Mouse (Mus musculus) forebrain, embryonic 13.5 days (tissue): ENCODE results near the gene Apol11a. TPM values are rescaled to one million over a fixed set of nuclear protein-coding genes. Genes with fewer than 3 reads are reported as not detected.
"Not testable (repeated sequence)": the region's sequence is repeated elsewhere in the genome, so short reads cannot be mapped to it uniquely, and the experiment has no call there.

Source experiments
- ATAC-seq: fragments of 200-750 bp; cut with Nextera tagmentation; 2 replicates; pipeline ENCODE4 v1.8.0; 2017
- H3K27ac ChIP-seq: fragments of 300-500 bp; sonication (generic); 2 replicates; pipeline ENCODE4 v1.5.1; 2015; ENCODE audit warnings: inconsistent platforms, mild to moderate bottlenecking, moderate library complexity
- H3K27me3 ChIP-seq: fragments of 300-500 bp; sonication (generic); 2 replicates; pipeline ENCODE4 v1.6.1; 2015; ENCODE audit warnings: mild to moderate bottlenecking, inconsistent platforms
- H3K36me3 ChIP-seq: fragments of 300-500 bp; sonication (generic); 2 replicates; pipeline ENCODE4 v1.6.1; 2015; ENCODE audit warnings: mild to moderate bottlenecking, inconsistent platforms; ENCODE audit not compliant: poor library complexity, severe bottlenecking
- H3K4me1 ChIP-seq: fragments of 300-500 bp; sonication (generic); 2 replicates; pipeline ENCODE4 v1.6.1; 2015; ENCODE audit warnings: inconsistent platforms
- H3K4me2 ChIP-seq: fragments of 300-500 bp; sonication (generic); 2 replicates; pipeline ENCODE4 v1.6.1; 2015; ENCODE audit warnings: inconsistent platforms, mild to moderate bottlenecking, moderate library complexity
- H3K4me3 ChIP-seq: fragments of 300-500 bp; sonication (generic); 2 replicates; pipeline ENCODE4 v1.5.1; 2015; ENCODE audit warnings: mild to moderate bottlenecking, inconsistent platforms
- H3K9ac ChIP-seq: fragments of 300-500 bp; sonication (generic); 2 replicates; pipeline ENCODE4 v1.6.1; 2015; ENCODE audit warnings: mild to moderate bottlenecking, inconsistent platforms
- H3K9me3 ChIP-seq: fragments of 300-500 bp; sonication (generic); replicated peaks from 2 replicates; pipeline ENCODE4 v1.6.1; 2016; ENCODE audit warnings: inconsistent platforms
- WGBS: fragments of 180-500 bp; shearing (Covaris S2); methylation state at CpG from one replicate; pipeline ENCODE4 v1.1.7; 2015; 5-methylcytosine and 5-hydroxymethylcytosine counted together
- polyA plus RNA-seq: library from polyadenylated mRNA; unstranded; fragments of >200 nt; fragmentation: Nextera tagmentation; extraction: Ambion mirVana; gene quantifications from 2 replicates; pipeline ENCODE4 v1.2.1, GENCODE M21; 2015

The Apol11a gene
- not detected in 2 replicates for polyA plus RNA-seq

GRCm38 (mm10) chr15:77507966-77508365 lies at the start of gene Apol11a:
Apol11a (plus strand) TSS chr15:77508271.
- H3K4me3 ChIP-seq, H3K27me3 ChIP-seq, H3K9me3 ChIP-seq, H3K4me2 ChIP-seq, H3K27ac ChIP-seq, H3K4me1 ChIP-seq, H3K9ac ChIP-seq, ATAC-seq, H3K36me3 ChIP-seq: not testable (repeated sequence)

- H3K36me3 ChIP-seq, H3K4me3 ChIP-seq, H3K9ac ChIP-seq, ATAC-seq, H3K4me2 ChIP-seq, H3K9me3 ChIP-seq, H3K27me3 ChIP-seq, H3K27ac ChIP-seq, H3K4me1 ChIP-seq: not testable (repeated sequence)
- WGBS = 86% methylated on average over 7 of the region's 7 CpGs
Observed at GRCm38 (mm10) chr15:77474699-77475390, 33.2 kb upstream of the Apol11a start.

GRCm38 (mm10) chr15:77476693-77477092 lies 31.4 kb upstream of the Apol11a start, which contains the start of gene Apol10a:
Apol10a (plus strand) TSS chr15:77477047.
- H3K4me2 ChIP-seq, H3K27me3 ChIP-seq, H3K36me3 ChIP-seq, ATAC-seq, H3K4me1 ChIP-seq, H3K4me3 ChIP-seq, H3K9me3 ChIP-seq, H3K9ac ChIP-seq, H3K27ac ChIP-seq: not testable (repeated sequence)
- WGBS = 82% methylated on average over 2 of the region's 2 CpGs

- no peak for ATAC-seq
- H3K27ac ChIP-seq = no peak overlapping the region
- no peak overlapping the region for H3K9ac ChIP-seq
- H3K9me3 ChIP-seq = no peaks in the 10 kb centered on the region
- WGBS = 72% methylated on average over 4 of the region's 4 CpGs
- no peaks in the 10 kb centered on the region for H3K4me1 ChIP-seq
- no peak overlapping the region for H3K4me3 ChIP-seq
- no peak overlapping the region for H3K4me2 ChIP-seq
- no peaks in the 10 kb centered on the region for H3K36me3 ChIP-seq
- no peaks in the 10 kb centered on the region for H3K27me3 ChIP-seq
Observed at GRCm38 (mm10) chr15:77482140-77482794, 25.8 kb upstream of the Apol11a start.

GRCm38 (mm10) chr15:77493181-77493580 lies 14.9 kb upstream of the Apol11a start:
- H3K36me3 ChIP-seq, H3K4me2 ChIP-seq, H3K4me3 ChIP-seq, H3K4me1 ChIP-seq, H3K27me3 ChIP-seq, ATAC-seq, H3K9ac ChIP-seq, H3K9me3 ChIP-seq, H3K27ac ChIP-seq: not testable (repeated sequence)
- no CpG with 5 or more reads among the region's 1 CpGs for WGBS

GRCm38 (mm10) chr15:77494694-77495093 lies 13.4 kb upstream of the Apol11a start:
- H3K27me3 ChIP-seq, H3K4me3 ChIP-seq, H3K4me2 ChIP-seq, H3K9me3 ChIP-seq, H3K4me1 ChIP-seq, H3K9ac ChIP-seq, H3K36me3 ChIP-seq, H3K27ac ChIP-seq, ATAC-seq: not testable (repeated sequence)
- 57% methylated on average over 1 of the region's 1 CpGs for WGBS

GRCm38 (mm10) chr15:77520596-77520995 lies 12.5 kb downstream of the Apol11a start:
- ATAC-seq, H3K9me3 ChIP-seq, H3K27ac ChIP-seq, H3K36me3 ChIP-seq, H3K4me2 ChIP-seq, H3K27me3 ChIP-seq, H3K4me1 ChIP-seq, H3K9ac ChIP-seq, H3K4me3 ChIP-seq: not testable (repeated sequence)
- 68% methylated on average over 4 of the region's 4 CpGs for WGBS

- H3K4me1 ChIP-seq, H3K4me2 ChIP-seq, H3K9ac ChIP-seq, H3K27me3 ChIP-seq, ATAC-seq, H3K36me3 ChIP-seq, H3K27ac ChIP-seq, H3K9me3 ChIP-seq, H3K4me3 ChIP-seq: not testable (repeated sequence)
- WGBS = 15% methylated on average over 6 of the region's 6 CpGs
Observed at GRCm38 (mm10) chr15:77523186-77523843, 15.2 kb downstream of the Apol11a start.

- Histone ChIP-seq H3K9me3 (no peaks in the 10 kb centered on the region), H3K4me2 (no peak within 1 kb of the TSS), H3K4me1 (no peaks in the 10 kb centered on the region), H3K27ac (no peak within 1 kb of the TSS), H3K9ac (no peak within 1 kb of the TSS), H3K27me3 (no peaks in the 10 kb centered on the region), H3K4me3 (no peak within 1 kb of the TSS), H3K36me3 (no peaks in the 10 kb centered on the region)
- no peak for ATAC-seq
Observed at GRCm38 (mm10) chr15:77533216-77533615, 25.1 kb downstream of the Apol11a start, which contains the start of gene Apol7c. Apol7c (minus strand) TSS chr15:77533316.

- H3K27me3 ChIP-seq, H3K36me3 ChIP-seq, H3K9ac ChIP-seq, H3K9me3 ChIP-seq, H3K27ac ChIP-seq, H3K4me1 ChIP-seq, H3K4me3 ChIP-seq, H3K4me2 ChIP-seq, ATAC-seq: not testable (repeated sequence)
- 56% methylated on average over 1 of the region's 1 CpGs for WGBS
Observed at GRCm38 (mm10) chr15:77539221-77539620, 31.1 kb downstream of the Apol11a start.

GRCm38 (mm10) chr15:77561792-77562191 lies 53.7 kb downstream of the Apol11a start, which contains the start of gene 1700025B11Rik:
1700025B11Rik (minus strand) TSS chr15:77561892.
- Histone ChIP-seq H3K36me3 (no peaks in the 10 kb centered on the region), H3K9ac (no peak within 1 kb of the TSS), H3K27ac (no peak within 1 kb of the TSS), H3K4me2 (no peak within 1 kb of the TSS), H3K27me3 (no peaks in the 10 kb centered on the region), H3K4me1 (no peaks in the 10 kb centered on the region), H3K4me3 (no peak within 1 kb of the TSS), H3K9me3 (no peaks in the 10 kb centered on the region)
- no peak for ATAC-seq

- no peaks in the 10 kb centered on the region for H3K9me3 ChIP-seq
- no peak overlapping the region for H3K27ac ChIP-seq
- no peak overlapping the region for H3K4me2 ChIP-seq
- H3K4me1 ChIP-seq = no peaks in the 10 kb centered on the region
- H3K4me3 ChIP-seq = no peak overlapping the region
- ATAC-seq = no peak
- no peak overlapping the region for H3K9ac ChIP-seq
- no peaks in the 10 kb centered on the region for H3K27me3 ChIP-seq
- no peaks in the 10 kb centered on the region for H3K36me3 ChIP-seq
Observed at GRCm38 (mm10) chr15:77563219-77563618, 55.1 kb downstream of the Apol11a start.
